Mouse (Mus musculus) layer of hippocampus, postnatal 10 days (tissue): ENCODE measurements around the gene Fam174b. TPM values are rescaled to one million over a fixed set of nuclear protein-coding genes. Genes with fewer than 3 reads are reported as not detected.

ENCODE experiments used
- DNase-seq, 2 experiments: peaks; one replicate each; pipeline ENCODE4 v3.0.0; 2021; ENCODE audit warnings: low spot score in 2 of 2
- microRNA-seq, 2 experiments: library from miRNA; unstranded; fragments of <30 nt; microRNA quantifications; one replicate each; pipeline ENCODE4 v1.2.0; 2021
- total RNA-seq, 2 experiments: library from RNA; stranded (reverse); gene quantifications; 2 replicates each; pipeline ENCODE4 v1.2.3; 2021

Fam174b gene
- total RNA-seq, 2 experiments from 2014 or later = 36.3 to 37.2 TPM

- no peak for DNase-seq
These were observed 73.8 kb downstream of the Fam174b start for GRCm38 (mm10) chr7:73813887-73814286.

GRCm38 (mm10) chr7:73814454-73814853, 74.4 kb downstream of the Fam174b start:
- no peak for DNase-seq

- no peak for DNase-seq
These were observed 76.3 kb downstream of the Fam174b start for GRCm38 (mm10) chr7:73816255-73816996.

GRCm38 (mm10) chr7:73819366-73819765, 79.3 kb downstream of the Fam174b start:
- no peak for DNase-seq

Small RNA genes within 50 kb of the gene (microRNA-seq; reads per million reads assigned to microRNA genes)
- gene Mir7234 = 0 reads per million in 2 experiments

Other genes starting within 250 kb of the Fam174b start
- gene Chd2, start 198.5 kb upstream of the Fam174b start, total RNA-seq = 10 to 100 TPM; 47.7 to 50.3 TPM